Mouse (Mus musculus) layer of hippocampus, adult 2 months (tissue): ENCODE results near the gene Olfr417. TPM values are rescaled to one million over a fixed set of nuclear protein-coding genes. Genes with fewer than 3 reads are reported as not detected.
"Not testable (repeated sequence)": the region's sequence is repeated elsewhere in the genome, so short reads cannot be mapped to it uniquely, and the experiment has no call there.

ENCODE experiments used
- DNase-seq, 2 experiments: peaks; one replicate each; pipeline ENCODE4 v3.0.0; 2022; ENCODE audit warnings: low spot score in 2 of 2
- H3K27ac ChIP-seq: fragments of 200-600 bp; 2 replicates; pipeline ENCODE4 v1.8.1; 2022
- H3K4me3 ChIP-seq: fragments of 200-600 bp; 2 replicates; pipeline ENCODE4 v1.8.1; 2022; ENCODE audit warnings: mild to moderate bottlenecking
- CTCF ChIP-seq: fragments of 200-600 bp; conservative IDR thresholded peaks from 2 replicates; pipeline ENCODE4 v1.8.1; 2022; ENCODE audit warnings: antibody characterized with exemption, mild to moderate bottlenecking, moderate library complexity
- long read RNA-seq, 2 experiments: library from polyadenylated mRNA; stranded (forward); transcript quantifications; one replicate each; pipeline ENCODE4 v2.0.0; 2021; ENCODE audit warnings: borderline mapping rate in 2 of 2
- total RNA-seq, 2 experiments: library from RNA; stranded (reverse); gene quantifications; 2 replicates each; pipeline ENCODE4 v1.2.3; 2021

Olfr417 gene
- total RNA-seq: not detected
- long read RNA-seq, experiment 1: 0 reads
- long read RNA-seq, experiment 2: 0 reads

DNA sequence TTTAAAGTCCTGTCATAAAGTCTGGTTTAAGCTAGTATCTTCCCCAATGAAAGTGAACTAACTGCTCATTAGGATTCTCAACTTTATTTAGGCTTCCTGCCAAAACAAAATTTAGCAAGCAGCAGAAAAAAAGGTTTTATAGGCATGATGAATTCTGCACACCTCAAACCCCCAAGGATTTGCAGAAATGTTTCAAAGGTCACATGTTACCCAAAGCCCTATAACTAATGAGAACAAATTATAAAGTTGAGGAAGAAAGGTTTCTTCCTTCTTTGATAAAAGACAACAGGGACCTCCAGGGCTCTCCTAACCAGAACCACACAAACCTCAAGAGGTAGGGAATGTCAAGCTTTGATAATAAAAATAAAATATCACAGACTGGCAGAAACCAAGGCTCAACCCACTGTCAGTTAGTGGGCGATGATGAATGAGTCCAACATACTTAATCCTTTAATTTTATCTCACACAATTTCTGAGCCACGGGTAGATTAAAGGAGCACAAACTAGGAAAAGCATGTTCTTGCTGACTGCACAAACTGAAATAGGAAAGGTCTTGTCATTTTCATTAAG lies at the start of gene Olfr417:
TSS of gene Olfr417 (plus strand) at position 241 of the 570 bp plus-strand sequence.
- no peak for TF ChIP-seq CTCF
- no peak within 1 kb of the TSS for H3K4me3 ChIP-seq
- no peak for DNase-seq
- no peak within 1 kb of the TSS for H3K27ac ChIP-seq

DNA sequence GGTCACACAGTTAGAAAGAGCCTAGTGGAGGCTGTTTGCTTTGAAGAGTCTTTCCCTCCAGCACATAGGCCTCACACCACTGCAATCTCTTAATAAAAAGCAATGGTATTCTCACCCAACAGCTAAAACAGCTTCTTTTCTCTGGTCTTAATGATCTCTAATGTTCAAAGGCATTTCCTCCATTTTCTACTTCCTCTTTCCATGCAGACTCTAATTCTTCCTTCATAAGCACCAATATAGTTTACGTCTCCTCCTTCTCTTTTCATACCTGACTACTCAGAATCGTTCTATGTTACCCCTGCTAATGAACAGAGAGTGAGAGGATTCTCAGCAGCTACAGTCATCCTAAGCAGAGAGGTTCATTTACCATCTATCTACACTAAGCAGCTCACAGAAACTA lies 47.6 kb upstream of the Olfr417 start:
- DNase-seq: no peak
- Histone ChIP-seq H3K4me3 (no peak overlapping the region), H3K27ac (no peak overlapping the region)
- TF ChIP-seq CTCF: no peak

DNA sequence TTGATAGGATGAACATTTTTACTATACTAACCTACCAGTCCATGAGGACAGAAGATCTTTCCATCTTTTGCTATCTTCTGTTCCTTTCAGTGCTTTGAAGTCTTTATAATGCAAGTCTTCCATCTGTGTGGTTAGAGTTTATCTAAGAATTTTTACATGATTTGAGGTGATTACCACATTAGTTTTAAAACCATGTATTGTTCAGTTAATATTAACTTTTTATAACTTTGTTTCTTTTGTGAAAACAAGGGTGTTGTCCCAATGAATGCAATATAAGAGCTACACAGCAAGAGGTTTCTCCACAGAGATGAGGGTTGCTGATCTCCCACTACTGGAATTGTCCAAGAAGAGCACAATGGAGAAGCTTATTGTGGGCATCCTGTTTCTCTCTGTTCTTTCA lies 34.7 kb upstream of the Olfr417 start, which contains the start of gene Mptx1:
TSS of gene Mptx1 (plus strand) at position 301 of the 400 bp plus-strand sequence.
- H3K27ac ChIP-seq: no peak within 1 kb of the TSS
- TF ChIP-seq CTCF: no peak
- no peak within 1 kb of the TSS for H3K4me3 ChIP-seq
- no peak for DNase-seq

DNA sequence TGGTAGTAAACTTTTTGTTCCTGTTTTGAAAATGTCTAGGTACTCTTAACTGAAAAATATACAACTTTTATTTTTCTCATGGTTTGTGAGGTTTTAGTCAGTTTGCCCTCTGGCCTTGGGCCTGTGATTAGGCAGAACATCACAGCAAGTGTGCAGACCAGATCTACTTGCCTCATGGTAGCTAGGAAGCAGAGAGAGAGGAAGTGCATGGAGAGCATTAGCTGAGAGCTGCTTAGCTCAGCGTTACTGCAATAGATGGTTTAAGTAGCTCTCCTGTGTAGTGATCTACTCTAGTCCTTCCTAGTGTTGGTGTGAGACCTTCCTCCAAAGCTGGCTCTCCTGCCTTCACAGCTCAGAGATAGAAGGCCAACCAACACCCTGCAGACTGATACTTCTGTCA lies 11.3 kb upstream of the Olfr417 start:
- not testable (repeated sequence) for H3K4me3 ChIP-seq, H3K27ac ChIP-seq, DNase-seq

DNA sequence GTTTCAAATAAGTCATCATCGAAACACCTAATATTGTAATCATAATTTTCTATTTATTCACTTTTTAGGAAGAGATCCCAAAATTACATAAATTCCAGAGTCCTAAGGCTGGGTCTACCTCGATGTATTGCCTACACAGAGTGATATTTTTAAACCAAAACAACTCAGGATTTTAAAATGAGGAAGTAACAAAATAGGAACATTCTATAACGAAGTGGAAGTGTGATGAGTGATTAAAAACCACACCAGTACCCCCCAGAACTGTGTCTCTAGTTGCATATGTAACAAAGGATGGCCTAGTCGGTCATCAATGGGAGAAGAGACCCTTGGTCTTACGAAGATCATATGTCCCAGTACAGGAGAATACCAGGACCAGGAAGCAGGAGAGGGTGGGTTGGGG lies 10.3 kb upstream of the Olfr417 start:
- TF ChIP-seq CTCF: no peak
- no peak for DNase-seq
- Histone ChIP-seq H3K4me3 (no peak overlapping the region), H3K27ac (no peak overlapping the region)

DNA sequence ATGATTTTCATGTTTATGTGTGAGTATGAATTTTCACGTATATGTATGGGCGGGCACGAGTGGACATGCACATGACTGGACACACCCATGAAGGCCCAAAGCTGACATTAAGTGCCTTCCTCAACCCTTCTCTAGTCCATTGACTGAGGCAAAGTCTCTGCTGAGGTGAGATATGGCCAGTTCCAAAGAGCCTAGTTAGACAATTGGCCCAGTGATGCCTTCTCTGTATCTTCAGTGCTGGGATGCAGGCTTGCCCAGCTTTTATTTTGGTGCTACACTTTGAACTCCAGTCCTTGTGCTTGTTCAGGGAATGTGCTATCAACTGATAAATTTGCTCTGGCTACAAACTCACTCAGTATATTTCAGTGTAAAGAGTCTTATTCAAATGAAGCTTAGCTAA lies 8.9 kb downstream of the Olfr417 start:
- H3K27ac ChIP-seq: no peak overlapping the region
- no peak overlapping the region for H3K4me3 ChIP-seq
- DNase-seq: no peak
- TF ChIP-seq CTCF: no peak

DNA sequence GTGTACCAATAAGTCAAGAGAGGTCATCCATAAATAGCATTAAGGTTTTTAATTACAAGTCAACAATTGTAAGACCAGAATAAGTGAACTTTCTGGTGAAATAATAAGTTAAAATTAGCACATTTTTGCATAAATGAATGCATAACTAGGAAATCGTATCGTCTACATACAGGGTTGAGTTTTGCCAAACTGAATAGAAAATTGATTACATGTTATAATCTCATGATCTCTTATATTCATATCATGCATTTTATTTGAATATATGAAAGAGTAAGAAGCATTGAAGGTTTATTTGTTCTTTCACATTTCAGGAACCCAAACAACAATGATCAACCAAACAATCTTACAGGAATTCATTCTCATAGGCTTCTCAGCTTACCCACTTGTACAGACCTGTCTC lies 25.8 kb downstream of the Olfr417 start, which contains the start of gene Olfr248:
TSS of gene Olfr248 (plus strand) at position 301 of the 400 bp plus-strand sequence.
- no peak for TF ChIP-seq CTCF
- no peak for DNase-seq
- no peak within 1 kb of the TSS for H3K4me3 ChIP-seq
- no peak within 1 kb of the TSS for H3K27ac ChIP-seq

DNA sequence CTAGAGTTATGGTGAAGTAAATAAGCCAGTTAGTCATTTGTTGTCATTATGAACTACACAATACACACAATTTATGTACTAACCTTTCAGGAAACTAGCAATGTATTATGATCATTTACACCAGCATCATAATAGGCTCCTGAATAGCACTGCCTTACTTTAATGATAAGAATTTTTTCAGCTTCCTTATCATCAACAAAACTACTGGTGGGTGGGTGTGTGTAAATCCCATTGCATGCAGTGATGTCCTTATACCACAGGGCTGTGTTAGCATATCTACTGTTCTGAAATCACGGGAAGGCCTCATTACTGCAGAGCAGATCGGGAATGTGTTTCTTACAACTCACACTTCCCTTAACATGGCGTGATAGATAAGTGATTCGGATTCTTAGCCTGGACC lies 58.0 kb downstream of the Olfr417 start:
- no peak overlapping the region for H3K4me3 ChIP-seq
- DNase-seq: no peak
- TF ChIP-seq CTCF: no peak
- no peak overlapping the region for H3K27ac ChIP-seq

DNA sequence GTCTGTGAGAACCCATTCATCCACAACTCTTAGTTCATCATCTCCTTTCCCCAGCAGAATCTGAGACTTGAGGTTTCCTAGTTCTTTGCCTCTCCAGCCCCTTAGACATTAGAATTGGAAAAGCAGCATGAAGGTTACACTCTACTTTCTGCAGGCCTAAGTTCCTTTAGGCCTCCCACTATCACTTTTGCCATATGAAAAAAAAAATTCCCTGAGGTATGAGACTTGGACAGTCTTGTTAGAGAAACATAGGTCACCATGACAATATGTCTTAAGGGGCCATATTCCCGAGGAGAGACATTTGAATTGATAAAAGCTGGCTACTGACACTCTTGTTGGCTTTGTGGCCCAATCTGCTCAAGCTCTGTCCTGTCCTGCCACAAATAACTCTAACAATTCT lies 58.8 kb downstream of the Olfr417 start, which contains the start of gene Olfr414:
TSS of gene Olfr414 (plus strand) at position 301 of the 400 bp plus-strand sequence.
- no peak within 1 kb of the TSS for H3K4me3 ChIP-seq
- DNase-seq: no peak
- TF ChIP-seq CTCF: no peak
- H3K27ac ChIP-seq: no peak within 1 kb of the TSS

Other genes with a start within 250 kb of the Olfr417 start
- not detected for gene Olfr231, start 244.0 kb upstream of the Olfr417 start, total RNA-seq
- not detected for gene Olfr424, start 233.6 kb upstream of the Olfr417 start, total RNA-seq
- not detected for gene Olfr420, start 209.5 kb upstream of the Olfr417 start, total RNA-seq
- gene Spta1, start 192.3 kb upstream of the Olfr417 start, total RNA-seq: under 1 TPM in 1 of 2 experiments, not detected in 1; 0.05 TPM
- gene Olfr419, start 113.1 kb upstream of the Olfr417 start, total RNA-seq: not detected
- not detected for gene Mptx1, start 34.6 kb upstream of the Olfr417 start, total RNA-seq
- gene Olfr248, start 25.9 kb downstream of the Olfr417 start, total RNA-seq: not detected
- gene Olfr414, start 58.9 kb downstream of the Olfr417 start, total RNA-seq: not detected
- not detected for gene Olfr220, start 77.0 kb downstream of the Olfr417 start, total RNA-seq
- 10 to 100 TPM; 62.8 to 76.8 TPM for gene Fmn2, start 136.7 kb downstream of the Olfr417 start, total RNA-seq